In the genomic region with DNA sequence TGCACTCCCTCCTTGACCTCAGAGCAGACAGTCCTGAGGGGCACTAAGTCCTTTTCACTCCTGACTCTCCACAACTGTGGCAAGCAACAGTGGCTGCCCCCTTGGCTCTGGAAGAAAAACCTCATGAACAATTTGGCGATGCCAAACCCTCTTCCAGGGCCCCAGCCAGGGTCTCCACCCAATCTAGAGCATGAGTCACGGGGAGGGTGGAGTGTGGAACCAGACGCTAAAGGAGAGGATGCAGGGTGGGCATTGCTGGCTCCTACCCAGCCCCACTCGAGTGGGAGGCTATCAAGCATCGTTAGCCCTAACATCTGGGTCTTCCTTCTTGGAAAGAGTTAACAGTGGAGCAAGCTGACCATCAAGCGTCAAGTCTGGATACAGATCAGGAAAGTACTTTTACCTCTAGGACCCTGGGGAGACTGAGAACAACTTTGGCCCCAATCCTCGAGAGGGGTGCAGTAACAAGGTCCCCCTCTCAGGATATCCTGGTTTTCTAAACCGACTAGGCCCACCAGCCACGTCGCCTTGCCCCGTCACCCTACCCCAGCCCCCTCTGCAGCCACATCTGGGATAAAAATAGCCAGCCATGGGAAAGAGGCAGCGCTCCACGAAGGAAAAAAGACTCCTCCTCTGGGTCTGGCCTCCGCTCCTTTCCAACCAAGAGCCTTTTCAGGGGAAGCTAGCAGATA, we compare ENCODE assay signal across 8 mouse cellular contexts. TPM values are rescaled to one million over a fixed set of nuclear protein-coding genes. Genes with fewer than 3 reads are reported as not detected.
DNase-seq lines count a peak whose midpoint lies in the region; ATAC-seq and TF ChIP-seq lines count a peak whose summit lies in the region.

No protein-coding gene starts in this region.

- WGBS in forebrain, embryonic 12.5 days, result 8% methylated on average over 14 of the region's 14 CpGs
- WGBS in liver, embryonic 14.5 days (ENCODE audit: insufficient replicate concordance), result 2% methylated on average over 14 of the region's 14 CpGs
- 1% methylated on average over 14 of the region's 14 CpGs for WGBS in olfactory bulb, adult 2 months

- peaks cover 14% of the 10 kb centered on the region for H3K4me1 ChIP-seq in erythroblast, embryonic 14.5 days (ENCODE audit: control insufficient read depth)
- H3K4me1 ChIP-seq in ES-E14 (ENCODE audit: control insufficient read depth in 2 of 2, insufficient read depth in 2 of 2, low read length in 2 of 2, poor library complexity in 1 of 2), result peaks cover 0 to 17% of the 10 kb centered on the region in 2 experiments; a peak in 3 of 4 replicates
- peaks cover 58% of the 10 kb centered on the region for H3K4me1 ChIP-seq in forebrain, embryonic 12.5 days
- peaks cover 0 to 11% of the 10 kb centered on the region in 2 experiments; a peak in 2 of 4 replicates for H3K4me1 ChIP-seq in liver, embryonic 14.5 days (replicated peaks; ENCODE audit: control insufficient read depth in 2 of 2, insufficient read depth in 2 of 2, low read length in 1 of 2)
- peaks cover 33% of the 10 kb centered on the region for H3K4me1 ChIP-seq in olfactory bulb, adult 2 months (ENCODE audit: control insufficient read depth, insufficient read depth, low read length)

- H3K4me2 ChIP-seq in forebrain, embryonic 12.5 days, result peak overlapping the region; percentile 97
- H3K4me2 ChIP-seq in liver, embryonic 14.5 days (ENCODE audit: low read depth), result peak overlapping the region; percentile 61

- DNase-seq in ES-E14 (ENCODE audit: low read depth, low spot score), result no peak
- DNase-seq in heart, postnatal 36 days, result peak; percentile 48 to 61
- DNase-seq in liver, embryonic 14.5 days (ENCODE audit: low read depth in 3 of 3, low spot score in 3 of 3), result no peak

- H3K27me3 ChIP-seq in erythroblast, embryonic 14.5 days (ENCODE audit: control insufficient read depth), result peaks cover 66% of the 10 kb centered on the region
- H3K27me3 ChIP-seq in forebrain, embryonic 12.5 days, result no peaks in the 10 kb centered on the region
- peaks cover 38% of the 10 kb centered on the region for H3K27me3 ChIP-seq in liver, embryonic 14.5 days (ENCODE audit: control insufficient read depth, insufficient read depth, low read length)

- no peak for TF ChIP-seq POLR2A in olfactory bulb, adult 2 months (IDR thresholded peaks at IDR 0.05; ENCODE audit: insufficient read depth, low read depth, low read length)

- H3K9me3 ChIP-seq in erythroblast, embryonic 14.5 days (ENCODE audit: control insufficient read depth, low read length), result no peaks in the 10 kb centered on the region
- no peaks in the 10 kb centered on the region for H3K9me3 ChIP-seq in ES-E14 (ENCODE audit: control insufficient read depth, insufficient read depth, low read depth, low read length)
- H3K9me3 ChIP-seq in forebrain, embryonic 12.5 days, result no peaks in the 10 kb centered on the region
- H3K9me3 ChIP-seq in liver, embryonic 14.5 days (ENCODE audit: control insufficient read depth, low read length), result no peaks in the 10 kb centered on the region

- no peaks in the 10 kb centered on the region; the same call in 1 of the 2 replicates for H3K36me3 ChIP-seq in erythroblast, embryonic 14.5 days (ENCODE audit: control insufficient read depth)
- no peaks in the 10 kb centered on the region for H3K36me3 ChIP-seq in ES-E14 (ENCODE audit: control insufficient read depth, insufficient read depth, low read length, poor library complexity, severe bottlenecking)
- peaks cover 22% of the 10 kb centered on the region for H3K36me3 ChIP-seq in forebrain, embryonic 12.5 days (replicated peaks)
- H3K36me3 ChIP-seq in liver, embryonic 14.5 days (replicated peaks; ENCODE audit: control insufficient read depth, insufficient read depth, low read depth), result no peaks in the 10 kb centered on the region

- H3K4me3 ChIP-seq in erythroblast, embryonic 14.5 days (replicated peaks), result peak overlapping the region; percentile 46
- H3K4me3 ChIP-seq in ES-E14 (ENCODE audit: insufficient read depth in 1 of 2, low read depth in 1 of 2, low read length in 2 of 2, poor library complexity in 1 of 2, severe bottlenecking in 1 of 2), result peak overlapping the region; percentile 87 to 90
- peak overlapping the region; percentile 97 for H3K4me3 ChIP-seq in forebrain, embryonic 12.5 days (replicated peaks)
- peak overlapping the region; percentile 60 to 75 for H3K4me3 ChIP-seq in liver, embryonic 14.5 days (ENCODE audit: insufficient read depth in 1 of 2, low read depth in 2 of 2, low read length in 2 of 2)
- peak overlapping the region; percentile 93 for H3K4me3 ChIP-seq in olfactory bulb, adult 2 months (ENCODE audit: insufficient read depth, low read depth, low read length)

- H3K9ac ChIP-seq in ES-E14 (ENCODE audit: insufficient read depth, low read depth, low read length, poor library complexity, severe bottlenecking), result peak overlapping the region; percentile 87
- H3K9ac ChIP-seq in forebrain, embryonic 12.5 days, result peak overlapping the region; percentile 97
- no peak overlapping the region; the same call in 1 of the 2 replicates for H3K9ac ChIP-seq in liver, embryonic 14.5 days (replicated peaks)

- no peak for ATAC-seq in erythroblast, adult 5-6 weeks (replicated peaks; ENCODE audit: low FRiP score, poor library complexity, severe bottlenecking)
- no peak for ATAC-seq in forebrain, embryonic 12.5 days (ENCODE audit: low FRiP score)
- ATAC-seq in liver, embryonic 14.5 days (ENCODE audit: insufficient read depth), result no peak
- ATAC-seq in megakaryocyte-erythroid progenitor cell, adult 5-6 weeks (replicated peaks; ENCODE audit: low FRiP score, low TSS enrichment, poor library complexity, severe bottlenecking), result no peak

- in situ Hi-C loops in ES-E14 (cut with MboI; ENCODE audit: low sequenced_read_pairs in 2 of 2, unreplicated experiment in 2 of 2), result no loop called here

- H3K27ac ChIP-seq in ES-E14 (ENCODE audit: insufficient read depth, low read depth, low read length, poor library complexity, severe bottlenecking), result no peak overlapping the region
- H3K27ac ChIP-seq in forebrain, embryonic 12.5 days, result peak overlapping the region; percentile 94
- H3K27ac ChIP-seq in liver, embryonic 14.5 days, result no peak overlapping the region
- H3K27ac ChIP-seq in olfactory bulb, adult 2 months (ENCODE audit: insufficient read depth, low read depth, low read length), result peak overlapping the region; percentile 95

- intact Hi-C loops in heart, postnatal 36 days (cut with DNase I), result loop anchor here (5.0 kb wide), 3 partner anchors 90 to 175 kb away; a partner anchor contains a TSS

- TF ChIP-seq CTCF in liver, embryonic 14.5 days (IDR thresholded peaks at IDR 0.05; ENCODE audit: low read depth), result no peak
- TF ChIP-seq CTCF in olfactory bulb, adult 2 months (IDR thresholded peaks at IDR 0.05; ENCODE audit: insufficient read depth, low read depth, low read length), result no peak

- no peak for TF ChIP-seq EP300 in liver, embryonic 14.5 days (IDR thresholded peaks at IDR 0.05; ENCODE audit: low read depth)

TF ChIP-seq in ES-E14, 5 proteins besides CTCF, POLR2A, EP300 and RAD21:
- no peak for TF ChIP-seq MAFK (IDR thresholded peaks at IDR 0.05; ENCODE audit: insufficient read depth, low read depth, low read length)

RNA-seq across cellular contexts. Expression of a gene that starts 1.1 kb away (rescaled TPM):
- polyA plus RNA-seq in erythroblast, embryonic 14.5 days (2012), result 0.01 and 0.03 TPM in 2 replicates
- total RNA-seq in erythroblast, adult 5-6 weeks (2015; ENCODE audit: low replicate concordance), result 0.96 and 6.7 TPM in 2 replicates
- total RNA-seq in erythroblast, adult 5-6 weeks (2017; ENCODE audit: low replicate concordance), result 2.1 and 7.8 TPM in 2 replicates
- 41.6 and 51.4 TPM in 2 replicates for total RNA-seq in ES-E14 (2012; rRNA removed)
- polyA plus RNA-seq in forebrain, embryonic 12.5 days (2016; fragmentation: Nextera tagmentation; extraction: Ambion mirVana), result 14.4 and 15.2 TPM in 2 replicates
- total RNA-seq in heart, postnatal 36 days (2021), result 10 to 100 TPM; 21.8 to 24.1 TPM
- 2.9 and 3.4 TPM in 2 replicates for polyA plus RNA-seq in liver, embryonic 14.5 days (2012; rRNA removed)
- polyA plus RNA-seq in liver, embryonic 14.5 days (2014; fragmentation: Nextera tagmentation; extraction: Ambion mirVana), result 1.8 TPM in 2 replicates
- polyA plus RNA-seq in olfactory bulb, adult 2 months (2012; ENCODE audit: insufficient read depth, insufficient read length, low replicate concordance, missing spikeins), result not detected in 2 replicates
- 4.6 and 9.4 TPM in 2 replicates for total RNA-seq in megakaryocyte-erythroid progenitor cell, adult 5-6 weeks (2014; fragmentation: Nextera tagmentation)
- 7.8 and 12.8 TPM in 2 replicates for total RNA-seq in megakaryocyte-erythroid progenitor cell, adult 5-6 weeks (2017)

RNA-seq across cellular contexts. Expression of a gene that starts 36.4 kb away (rescaled TPM):
- polyA plus RNA-seq in erythroblast, embryonic 14.5 days (2012), result 6.0 and 6.7 TPM in 2 replicates
- 118 and 129 TPM in 2 replicates for total RNA-seq in erythroblast, adult 5-6 weeks (2015; ENCODE audit: low replicate concordance)
- total RNA-seq in erythroblast, adult 5-6 weeks (2017; ENCODE audit: low replicate concordance), result 48.2 and 60.8 TPM in 2 replicates
- 222 and 241 TPM in 2 replicates for total RNA-seq in ES-E14 (2012; rRNA removed)
- polyA plus RNA-seq in forebrain, embryonic 12.5 days (2016; fragmentation: Nextera tagmentation; extraction: Ambion mirVana), result 145 and 150 TPM in 2 replicates
- total RNA-seq in heart, postnatal 36 days (2021), result 10 to 100 TPM; 42.3 to 53.4 TPM
- polyA plus RNA-seq in liver, embryonic 14.5 days (2012; rRNA removed), result 44.4 and 59.9 TPM in 2 replicates
- 107 and 108 TPM in 2 replicates for polyA plus RNA-seq in liver, embryonic 14.5 days (2014; fragmentation: Nextera tagmentation; extraction: Ambion mirVana)
- not detected in 2 replicates for polyA plus RNA-seq in olfactory bulb, adult 2 months (2012; ENCODE audit: insufficient read depth, insufficient read length, low replicate concordance, missing spikeins)
- total RNA-seq in megakaryocyte-erythroid progenitor cell, adult 5-6 weeks (2014; fragmentation: Nextera tagmentation), result 162 and 225 TPM in 2 replicates
- total RNA-seq in megakaryocyte-erythroid progenitor cell, adult 5-6 weeks (2017), result 72.2 and 78.6 TPM in 2 replicates

RNA-seq across cellular contexts. Expression of a gene that starts 49.2 kb away (rescaled TPM):
- 0.02 and 0.07 TPM in 2 replicates for polyA plus RNA-seq in erythroblast, embryonic 14.5 days (2012)
- 9.4 and 10.0 TPM in 2 replicates for total RNA-seq in erythroblast, adult 5-6 weeks (2015; ENCODE audit: low replicate concordance)
- total RNA-seq in erythroblast, adult 5-6 weeks (2017; ENCODE audit: low replicate concordance), result 3.0 and 3.1 TPM in 2 replicates
- 1.0 and 1.8 TPM in 2 replicates for total RNA-seq in ES-E14 (2012; rRNA removed)
- polyA plus RNA-seq in forebrain, embryonic 12.5 days (2016; fragmentation: Nextera tagmentation; extraction: Ambion mirVana), result 0.29 and 0.42 TPM in 2 replicates
- total RNA-seq in heart, postnatal 36 days (2021), result 1 to 10 TPM; 4.3 to 7.5 TPM
- 0.92 and 1.2 TPM in 2 replicates for polyA plus RNA-seq in liver, embryonic 14.5 days (2012; rRNA removed)
- 1.3 and 1.9 TPM in 2 replicates for polyA plus RNA-seq in liver, embryonic 14.5 days (2014; fragmentation: Nextera tagmentation; extraction: Ambion mirVana)
- polyA plus RNA-seq in olfactory bulb, adult 2 months (2012; ENCODE audit: insufficient read depth, insufficient read length, low replicate concordance, missing spikeins), result not detected in 2 replicates
- 0.27 TPM in 1 of 2 replicates, not detected in the other for total RNA-seq in megakaryocyte-erythroid progenitor cell, adult 5-6 weeks (2014; fragmentation: Nextera tagmentation)
- 0.80 TPM in 2 replicates for total RNA-seq in megakaryocyte-erythroid progenitor cell, adult 5-6 weeks (2017)

Comparison
In these comparisons a context has a peak if more than half of its experiments do, and no peak if none do; other contexts are left out.
1. H3K4me3 ChIP-seq: peak in every context shown above with its lines; median percentile 97 in forebrain, embryonic 12.5 days; 93 in olfactory bulb, adult 2 months; 88 in ES-E14; 68 in liver, embryonic 14.5 days; 46 in erythroblast, embryonic 14.5 days.
2. DNase-seq: peak in heart, postnatal 36 days (2 of 2); none in ES-E14 (single experiment) and liver, embryonic 14.5 days (0 of 3).
3. H3K27ac ChIP-seq: peak in forebrain, embryonic 12.5 days (single experiment) and olfactory bulb, adult 2 months (single experiment); none in ES-E14 (single experiment) and liver, embryonic 14.5 days (single experiment).